Mouse (Mus musculus) olfactory bulb, adult 2 months (tissue): ENCODE results near the gene Nup188.

ENCODE experiments used
- CTCF ChIP-seq: fragments of 200-500 bp; IDR thresholded peaks from 2 replicates; pipeline ENCODE4 v1.5.1; 2012; ENCODE audit warnings: low read depth, mild to moderate bottlenecking, low read length, moderate library complexity; ENCODE audit not compliant: insufficient read depth
- POLR2A ChIP-seq: fragments of 200-500 bp; IDR thresholded peaks from 2 replicates; pipeline ENCODE4 v1.6.1; 2012; ENCODE audit warnings: mild to moderate bottlenecking, low read depth, low read length, moderate library complexity; ENCODE audit not compliant: insufficient read depth

- TF ChIP-seq CTCF (no peak), POLR2A (no peak)
Measured at GRCm38 (mm10) chr2:30349196-30349595, 63.0 kb downstream of the Nup188 start.
